Mouse (Mus musculus) brain, adult 2 months (tissue): ENCODE data around the gene Gm3854.
"Not testable (repeated sequence)": the region's sequence is repeated elsewhere in the genome, so short reads cannot be mapped to it uniquely, and the experiment has no call there.

Experiments used
- DNase-seq: peaks from one replicate; pipeline ENCODE4 v3.0.0; 2011; ENCODE audit warnings: low read depth, low spot score

Gene Gm3854

GRCm38 (mm10) chr7:6343501-6344071, at the start of gene Gm3854:
Gm3854 (plus strand) TSS chr7:6343759.
- peak; percentile 96 for DNase-seq

GRCm38 (mm10) chr7:6300796-6301195, 42.8 kb upstream of the Gm3854 start:
- not testable (repeated sequence) for DNase-seq

- peak; percentile 38 for DNase-seq
These were observed 12.9 kb upstream of the Gm3854 start for GRCm38 (mm10) chr7:6330458-6331232.

DNA sequence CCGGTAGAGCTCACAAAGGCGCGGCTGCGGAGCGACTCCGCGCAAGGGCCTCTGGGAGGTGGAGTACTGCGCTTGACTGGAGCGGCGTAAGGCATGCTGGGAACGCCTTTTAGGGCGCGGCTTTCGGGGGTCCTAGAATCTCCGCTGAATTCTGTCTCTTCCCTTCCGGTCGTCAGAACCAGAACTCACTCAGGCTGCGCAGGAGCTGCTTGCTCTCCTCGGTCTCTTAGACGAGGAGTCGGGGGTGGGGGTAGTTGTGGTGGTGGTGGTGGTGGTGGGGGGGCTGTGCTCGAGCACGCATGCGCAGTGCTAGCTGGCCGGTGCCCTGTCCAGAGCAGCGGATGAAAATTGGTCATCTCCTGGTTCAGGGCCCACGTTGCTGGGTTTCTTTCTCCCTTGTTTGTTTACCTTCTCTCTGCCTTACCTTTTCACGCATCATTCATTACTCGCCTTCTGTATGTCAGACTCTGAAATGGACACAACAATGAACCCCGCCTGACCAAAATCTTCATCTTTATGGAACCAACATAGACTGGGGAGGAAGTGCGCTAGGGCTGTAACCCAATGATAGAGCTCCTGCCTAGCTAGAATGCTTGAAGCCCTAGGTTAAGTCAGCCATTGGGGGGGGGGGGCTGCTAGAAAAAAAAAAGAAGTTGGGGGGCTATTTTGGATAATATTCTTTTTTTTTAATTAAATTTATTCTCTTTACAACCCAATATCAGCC, 12.2 kb upstream of the Gm3854 start, which contains the start of gene Zfp583:
TSS of gene Zfp583 (minus strand) at position 53 of the 724 bp plus-strand sequence.
- DNase-seq = peak; percentile 96

DNA sequence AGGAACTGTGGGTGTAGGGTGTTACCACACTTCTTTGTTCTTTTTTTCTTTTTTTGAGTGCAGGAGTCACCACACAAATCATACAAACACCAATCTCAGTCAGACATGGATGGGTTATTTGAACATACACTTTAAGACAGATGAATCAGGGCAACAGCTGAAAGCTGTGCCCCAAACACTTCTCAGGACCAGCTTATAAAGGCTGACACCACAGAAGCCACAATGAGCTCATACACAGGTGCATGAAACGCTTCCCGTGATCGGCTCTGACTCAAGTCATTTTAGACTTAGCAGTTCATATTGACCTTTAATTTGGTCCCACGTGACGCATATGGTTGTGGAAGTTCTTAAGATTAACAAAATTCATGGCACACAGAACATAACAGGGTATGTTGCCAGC, 3.7 kb upstream of the Gm3854 start:
- no peak for DNase-seq

DNA sequence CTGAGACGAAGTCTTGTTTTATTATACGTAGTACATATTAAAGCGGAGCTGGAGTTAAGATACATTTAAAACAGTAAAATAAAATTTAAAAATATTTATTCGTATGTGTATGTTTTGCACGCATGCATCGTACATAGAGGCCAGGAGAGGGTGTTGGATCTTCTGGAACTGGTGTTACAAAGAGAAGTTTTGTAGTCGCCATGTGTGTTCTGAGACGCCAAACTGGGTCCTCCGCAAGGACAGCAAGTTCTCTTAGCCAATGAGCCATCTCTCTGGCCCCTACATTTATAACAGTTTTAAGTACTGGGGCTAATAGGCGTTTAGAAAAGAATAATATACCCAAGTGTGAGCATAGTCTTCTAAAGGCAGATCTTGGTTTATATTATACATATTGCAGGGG, 565 bp downstream of the Gm3854 start:
- peak; percentile 20 for DNase-seq

- DNase-seq = no peak
These were observed 14.6 kb downstream of the Gm3854 start for GRCm38 (mm10) chr7:6358121-6358520.

- DNase-seq = peak; percentile 87
These were observed 15.5 kb downstream of the Gm3854 start for GRCm38 (mm10) chr7:6358937-6359590.

GRCm38 (mm10) chr7:6360477-6361060, 17.0 kb downstream of the Gm3854 start:
- no peak for DNase-seq

GRCm38 (mm10) chr7:6361756-6362155, 18.2 kb downstream of the Gm3854 start:
- DNase-seq = no peak

DNA sequence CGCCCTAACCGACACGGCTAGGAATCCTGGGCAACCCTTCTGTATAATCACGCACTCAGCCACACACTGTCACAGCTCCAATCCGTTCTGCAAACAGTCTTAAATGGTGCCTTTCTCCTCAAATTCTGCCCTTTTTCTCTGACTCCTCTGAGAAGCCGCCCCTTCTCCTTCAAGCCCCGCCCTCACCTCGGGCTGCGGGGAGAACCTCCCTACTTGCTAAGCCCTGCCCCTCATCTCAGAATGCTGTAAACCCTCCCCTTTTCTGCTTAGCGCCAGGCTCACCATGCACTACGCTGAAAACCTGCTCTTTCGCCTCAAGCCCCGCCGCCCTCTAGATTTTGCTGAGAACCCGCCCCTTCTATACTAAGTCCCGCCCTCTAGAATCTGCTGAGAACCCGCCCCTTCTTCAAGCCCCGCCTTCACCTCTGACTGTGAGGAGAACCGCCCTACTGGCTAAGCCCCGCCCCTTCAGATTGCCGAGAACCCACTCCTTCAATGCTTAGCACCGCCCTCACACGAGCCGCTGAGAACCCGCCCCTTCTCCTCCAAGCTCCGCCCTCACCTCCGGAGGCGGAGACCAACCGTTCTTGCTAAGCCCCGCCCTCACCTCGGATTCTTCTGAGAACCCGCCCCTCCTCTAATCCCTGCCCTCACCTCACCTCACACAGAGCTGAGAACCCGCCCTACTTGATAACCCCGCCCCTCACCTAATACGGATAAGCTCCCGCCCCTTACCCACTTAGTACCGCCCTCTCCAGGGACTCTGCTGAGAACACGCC, 18.9 kb downstream of the Gm3854 start:
- peak; percentile 100 for DNase-seq

DNA sequence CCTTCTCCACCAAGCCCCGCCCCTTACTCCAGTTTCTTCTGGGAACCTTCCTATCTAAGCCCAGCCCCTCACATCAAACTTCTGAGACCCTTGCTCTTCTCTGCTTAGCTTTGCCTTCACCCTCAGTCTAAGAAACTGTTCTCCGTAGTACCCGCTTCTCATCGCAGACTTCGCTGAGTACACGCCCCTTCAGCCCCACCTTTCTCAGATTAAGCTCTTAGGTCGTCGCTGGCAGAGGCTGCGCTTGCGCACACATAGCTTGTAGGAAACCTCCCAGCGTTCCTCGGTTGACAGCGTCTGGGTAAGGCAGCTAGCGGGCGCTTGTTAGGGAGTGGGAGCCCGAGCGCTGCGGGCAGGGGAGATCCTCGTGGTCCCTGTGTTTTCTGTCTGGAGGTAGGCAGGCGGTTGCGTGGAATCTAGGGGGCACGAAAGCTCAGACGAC, 19.5 kb downstream of the Gm3854 start, which contains the start of gene Zfp78:
TSS of gene Zfp78 (plus strand) at position 234 of the 442 bp plus-strand sequence.
- DNase-seq = peak; percentile 99

- DNase-seq = no peak
These were observed 21.2 kb downstream of the Gm3854 start for GRCm38 (mm10) chr7:6364761-6365160.

DNA sequence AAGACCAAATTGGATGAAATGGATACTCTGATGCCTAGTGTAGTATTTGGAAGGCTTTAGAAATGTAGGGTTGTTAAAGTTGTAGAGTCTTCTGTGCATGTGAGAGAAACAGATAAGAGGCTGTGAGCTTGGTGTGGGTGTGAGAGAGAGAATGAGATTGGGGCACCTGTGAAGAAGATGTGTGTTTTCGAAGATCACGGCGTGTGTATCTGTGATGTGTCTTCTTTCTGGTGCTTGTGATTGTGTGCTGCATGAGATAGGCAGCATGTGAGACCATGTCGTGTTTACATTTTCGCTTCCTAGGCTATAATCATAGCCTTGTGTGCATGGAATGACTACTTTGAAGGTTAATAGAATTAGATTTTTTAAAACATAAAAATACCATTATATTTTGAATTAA, 23.6 kb downstream of the Gm3854 start:
- no peak for DNase-seq

DNA sequence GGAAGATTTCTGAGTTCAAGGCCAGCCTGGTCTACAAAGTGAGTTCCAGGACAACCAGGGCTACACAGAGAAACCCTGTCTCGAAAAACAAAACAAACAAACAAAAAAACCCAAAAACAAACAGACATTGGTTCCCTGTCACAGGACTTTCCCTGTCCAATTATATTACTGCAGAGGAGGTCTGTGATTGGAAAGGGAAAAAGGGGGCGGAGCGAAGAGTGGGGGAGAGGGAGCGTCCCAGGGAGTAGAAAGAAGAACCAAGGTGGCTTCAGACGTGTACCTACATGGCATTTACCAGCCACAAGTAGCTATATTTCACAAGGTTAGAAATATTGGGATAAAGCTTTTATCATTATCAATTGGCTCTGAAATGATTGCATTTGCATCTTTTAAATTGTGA, 24.6 kb downstream of the Gm3854 start:
- not testable (repeated sequence) for DNase-seq

DNA sequence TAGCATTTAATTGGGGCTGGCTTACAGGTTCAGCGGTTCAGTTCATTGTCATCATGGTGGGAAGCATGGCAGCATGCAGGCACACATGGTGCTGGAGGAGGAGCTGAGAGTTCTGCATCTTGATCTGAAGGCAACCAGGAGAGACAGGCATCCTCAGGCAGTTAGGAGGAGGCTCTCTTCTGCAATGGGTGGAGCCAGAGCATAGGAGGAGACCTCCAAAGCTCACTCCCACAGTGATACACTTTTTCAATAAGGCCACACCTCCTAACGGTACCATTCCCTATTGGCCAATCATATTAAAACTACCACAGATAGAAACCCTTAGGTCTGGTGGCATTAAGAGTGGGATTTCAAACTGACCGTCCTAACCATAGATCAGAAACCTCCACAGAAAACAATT, 25.9 kb downstream of the Gm3854 start:
- DNase-seq = no peak

- DNase-seq = no peak
These were observed 29.4 kb downstream of the Gm3854 start for GRCm38 (mm10) chr7:6372993-6373392.

GRCm38 (mm10) chr7:6378441-6378840, 34.9 kb downstream of the Gm3854 start:
- DNase-seq = peak; percentile 89

DNA sequence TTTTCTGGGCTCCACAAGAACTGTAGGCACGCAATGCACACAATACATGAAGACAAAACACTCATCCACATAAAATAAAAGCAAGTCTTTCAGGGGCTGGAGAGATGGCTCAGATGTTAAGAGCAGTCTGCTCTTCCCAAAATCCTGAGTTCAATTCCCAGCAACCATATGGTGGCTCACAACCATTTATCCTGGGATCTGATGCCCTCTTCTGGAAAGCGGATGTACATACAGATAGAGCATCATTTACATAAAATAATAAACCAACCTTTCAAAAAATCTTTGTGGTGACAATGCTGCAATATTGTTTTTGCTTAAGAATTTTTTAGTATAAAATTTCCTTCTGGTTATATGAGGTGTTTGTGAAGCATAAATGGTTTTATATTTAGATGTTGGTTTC, 37.9 kb downstream of the Gm3854 start:
- peak; percentile 12 for DNase-seq

GRCm38 (mm10) chr7:6383044-6383455, 39.5 kb downstream of the Gm3854 start, which contains the start of gene Zfp28:
Zfp28 (plus strand) TSS chr7:6383295.
- peak; percentile 97 for DNase-seq

- no peak for DNase-seq
These were observed 40.5 kb downstream of the Gm3854 start for GRCm38 (mm10) chr7:6384011-6384410.
